Mouse (Mus musculus) midbrain, embryonic 16.5 days (tissue): Measurements from ENCODE around the gene Clhc1. TPM values are rescaled to one million over a fixed set of nuclear protein-coding genes. Genes with fewer than 3 reads are reported as not detected.

Source experiments
- ATAC-seq: fragments of 200-750 bp; cut with Nextera tagmentation; 2 replicates; pipeline ENCODE4 v1.8.0; 2017; ENCODE audit warnings: moderate TSS enrichment
- H3K27ac ChIP-seq: fragments of 300-500 bp; sonication (generic); 2 replicates; pipeline ENCODE4 v1.5.1; 2014; ENCODE audit warnings: mild to moderate bottlenecking, low read length, mixed read lengths
- H3K27me3 ChIP-seq: fragments of 300-500 bp; sonication (generic); 2 replicates; pipeline ENCODE4 v1.6.1; 2014; ENCODE audit warnings: low read depth, low read length, mixed read lengths; ENCODE audit not compliant: control insufficient read depth, insufficient read depth
- H3K36me3 ChIP-seq: fragments of 300-500 bp; sonication (generic); 2 replicates; pipeline ENCODE4 v1.6.1; 2014; ENCODE audit warnings: mild to moderate bottlenecking, low read length, moderate library complexity, mixed read lengths; ENCODE audit not compliant: control insufficient read depth, insufficient read depth
- H3K4me1 ChIP-seq: fragments of 300-500 bp; sonication (generic); 2 replicates; pipeline ENCODE4 v1.6.1; 2014; ENCODE audit warnings: mild to moderate bottlenecking, low read length, mixed read lengths; ENCODE audit not compliant: control insufficient read depth, insufficient read depth
- H3K4me2 ChIP-seq: fragments of 300-500 bp; sonication (generic); 2 replicates; pipeline ENCODE4 v1.6.1; 2014; ENCODE audit warnings: mild to moderate bottlenecking, low read length, mixed read lengths
- H3K4me3 ChIP-seq: fragments of 300-500 bp; sonication (generic); 2 replicates; pipeline ENCODE4 v1.5.1; 2014; ENCODE audit warnings: low read depth, mild to moderate bottlenecking, low read length, moderate library complexity, mixed read lengths
- H3K9ac ChIP-seq: fragments of 300-500 bp; sonication (generic); 2 replicates; pipeline ENCODE4 v1.6.1; 2014; ENCODE audit warnings: low read depth, low read length, mixed read lengths
- H3K9me3 ChIP-seq: fragments of 300-500 bp; sonication (generic); replicated peaks from 2 replicates; pipeline ENCODE4 v1.6.1; 2014; ENCODE audit warnings: mild to moderate bottlenecking, low read length, mixed read lengths; ENCODE audit not compliant: control insufficient read depth, poor library complexity, severe bottlenecking
- WGBS: fragments of 180-500 bp; shearing (Covaris S2); extraction: QIAGEN DNeasy Blood & Tissue Kit; methylation state at CpG from one replicate; pipeline ENCODE4 v1.1.7; 2014; 5-methylcytosine and 5-hydroxymethylcytosine counted together
- polyA plus RNA-seq: library from polyadenylated mRNA; unstranded; fragments of >200 nt; fragmentation: Nextera tagmentation; extraction: Ambion mirVana; gene quantifications from 2 replicates; pipeline ENCODE4 v1.2.1, GENCODE M21; 2015

The Clhc1 gene
- polyA plus RNA-seq, 1 experiment from 2014 or later = 0.14 TPM

DNA sequence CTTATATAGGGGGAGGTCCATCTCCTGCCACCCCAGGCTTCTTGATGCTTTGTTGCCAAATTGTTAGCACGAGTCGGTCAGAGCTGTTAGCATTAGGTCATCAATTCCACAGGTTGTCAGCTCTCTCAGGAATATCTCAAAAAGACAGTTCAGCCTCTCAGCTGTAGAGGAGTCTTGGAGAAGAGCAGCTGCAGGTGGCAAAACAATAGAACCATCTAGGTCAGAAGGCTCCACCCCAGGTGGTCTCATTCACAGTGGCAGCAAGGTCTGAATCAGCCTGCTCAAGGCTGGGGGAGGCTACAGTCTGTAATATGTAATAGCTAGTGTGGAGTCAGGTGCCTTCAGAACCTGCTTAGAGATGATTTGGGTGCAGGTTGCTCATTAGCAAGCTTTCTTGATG, 55.8 kb downstream of the Clhc1 start:
- no peak for ATAC-seq
- no peak overlapping the region for H3K4me3 ChIP-seq
- no peaks in the 10 kb centered on the region for H3K4me1 ChIP-seq
- no peaks in the 10 kb centered on the region for H3K36me3 ChIP-seq
- no peaks in the 10 kb centered on the region; the same call in 1 of the 2 replicates for H3K9me3 ChIP-seq
- 55% methylated on average over 2 of the region's 2 CpGs for WGBS
- no peak overlapping the region for H3K9ac ChIP-seq
- no peak overlapping the region for H3K27ac ChIP-seq
- H3K27me3 ChIP-seq = no peaks in the 10 kb centered on the region
- H3K4me2 ChIP-seq = no peak overlapping the region

DNA sequence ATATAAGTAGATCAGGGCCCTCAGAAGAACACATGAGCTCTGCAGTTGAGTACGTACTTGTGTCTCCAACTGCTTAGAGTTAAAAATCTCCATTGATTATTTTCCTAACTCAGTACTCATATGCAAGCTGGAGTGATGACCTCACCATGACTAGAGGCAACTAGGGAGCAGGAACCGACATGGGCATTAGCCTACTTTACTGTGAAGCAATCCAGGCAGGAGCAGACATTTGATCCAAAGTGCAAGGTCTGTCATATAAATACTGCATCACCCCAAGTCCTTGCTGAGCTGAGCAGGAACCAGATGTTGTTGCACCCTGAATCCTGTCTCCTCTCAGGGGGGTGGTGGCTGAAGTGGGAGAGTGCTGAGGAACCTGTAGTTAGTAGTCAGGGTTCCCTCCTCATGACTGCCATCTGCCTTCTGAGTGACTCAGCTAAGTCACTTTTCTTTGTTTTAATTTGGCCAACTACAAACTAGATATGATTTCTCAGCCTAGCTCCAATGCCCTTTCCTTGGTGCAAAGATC, 59.8 kb downstream of the Clhc1 start:
- Histone ChIP-seq H3K27ac (no peak overlapping the region), H3K36me3 (no peaks in the 10 kb centered on the region), H3K9ac (no peak overlapping the region), H3K4me3 (no peak overlapping the region), H3K27me3 (no peaks in the 10 kb centered on the region), H3K4me2 (no peak overlapping the region), H3K9me3 (no peaks in the 10 kb centered on the region; the same call in 1 of the 2 replicates), H3K4me1 (no peaks in the 10 kb centered on the region)
- WGBS = 88% methylated on average over 2 of the region's 2 CpGs
- no peak for ATAC-seq

DNA sequence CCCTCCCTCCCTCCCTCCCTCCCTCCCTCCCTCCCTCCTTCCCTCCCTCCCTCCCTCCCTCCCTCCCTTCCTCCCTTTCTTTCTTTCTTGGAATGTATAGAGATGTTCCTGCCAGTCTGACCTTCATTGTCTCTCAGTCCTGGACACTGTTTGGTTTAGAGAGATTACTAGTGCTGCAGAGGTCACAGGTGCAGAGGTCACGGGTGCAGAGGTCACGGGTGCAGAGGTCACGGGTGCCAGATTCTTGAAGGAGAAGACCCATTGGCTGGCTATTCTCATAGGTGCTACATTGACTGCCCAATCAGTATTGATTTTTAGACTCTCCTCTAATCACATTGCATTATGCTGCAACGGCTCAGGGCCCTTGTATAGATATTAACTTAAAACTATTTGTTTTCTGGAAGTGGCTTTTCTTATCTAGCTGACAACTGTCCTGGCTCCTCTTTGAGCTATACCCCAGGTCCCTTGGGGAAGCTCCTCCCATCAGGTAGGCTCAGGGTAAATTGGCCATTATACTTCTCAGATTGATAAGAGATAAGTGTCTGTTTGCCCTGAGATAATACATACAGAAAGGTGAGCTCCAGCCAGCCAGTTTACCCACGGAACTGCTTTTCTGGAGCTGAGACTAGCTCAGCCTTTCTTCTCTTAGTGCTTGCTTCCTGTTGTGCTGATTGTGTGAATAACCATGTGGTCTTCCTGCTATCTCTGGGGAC, 62.2 kb downstream of the Clhc1 start:
- 82% methylated on average over 5 of the region's 5 CpGs for WGBS
- no peak overlapping the region for H3K9ac ChIP-seq
- no peaks in the 10 kb centered on the region; the same call in 1 of the 2 replicates for H3K9me3 ChIP-seq
- ATAC-seq = no peak
- no peaks in the 10 kb centered on the region for H3K27me3 ChIP-seq
- no peaks in the 10 kb centered on the region for H3K36me3 ChIP-seq
- no peak overlapping the region for H3K27ac ChIP-seq
- H3K4me1 ChIP-seq = no peaks in the 10 kb centered on the region
- no peak overlapping the region for H3K4me2 ChIP-seq
- H3K4me3 ChIP-seq = no peak overlapping the region

DNA sequence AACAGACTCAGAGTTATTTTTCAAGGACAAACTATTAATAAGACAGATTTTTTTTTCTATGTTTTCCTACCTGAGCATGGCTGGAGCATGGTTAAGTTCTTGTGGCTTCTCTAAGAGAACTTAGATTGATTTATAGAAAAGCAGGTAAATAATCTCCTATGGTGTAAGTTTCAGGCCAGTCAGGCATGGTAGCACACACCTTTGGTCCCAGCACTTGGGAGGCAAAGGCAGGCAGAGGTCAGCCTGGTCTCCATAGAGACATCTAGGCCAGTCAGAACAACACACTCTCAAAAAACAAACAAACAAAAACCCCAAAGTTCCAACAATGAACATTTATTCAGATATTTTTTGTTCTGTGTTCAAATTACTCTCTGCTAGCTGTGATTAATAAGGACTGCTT, 64.3 kb downstream of the Clhc1 start:
- H3K27me3 ChIP-seq = no peaks in the 10 kb centered on the region
- no peaks in the 10 kb centered on the region for H3K36me3 ChIP-seq
- H3K9me3 ChIP-seq = no peaks in the 10 kb centered on the region; the same call in 1 of the 2 replicates
- no peak for ATAC-seq
- H3K9ac ChIP-seq = no peak overlapping the region
- H3K4me3 ChIP-seq = no peak overlapping the region
- H3K4me1 ChIP-seq = no peaks in the 10 kb centered on the region
- no peak overlapping the region for H3K4me2 ChIP-seq
- H3K27ac ChIP-seq = no peak overlapping the region

DNA sequence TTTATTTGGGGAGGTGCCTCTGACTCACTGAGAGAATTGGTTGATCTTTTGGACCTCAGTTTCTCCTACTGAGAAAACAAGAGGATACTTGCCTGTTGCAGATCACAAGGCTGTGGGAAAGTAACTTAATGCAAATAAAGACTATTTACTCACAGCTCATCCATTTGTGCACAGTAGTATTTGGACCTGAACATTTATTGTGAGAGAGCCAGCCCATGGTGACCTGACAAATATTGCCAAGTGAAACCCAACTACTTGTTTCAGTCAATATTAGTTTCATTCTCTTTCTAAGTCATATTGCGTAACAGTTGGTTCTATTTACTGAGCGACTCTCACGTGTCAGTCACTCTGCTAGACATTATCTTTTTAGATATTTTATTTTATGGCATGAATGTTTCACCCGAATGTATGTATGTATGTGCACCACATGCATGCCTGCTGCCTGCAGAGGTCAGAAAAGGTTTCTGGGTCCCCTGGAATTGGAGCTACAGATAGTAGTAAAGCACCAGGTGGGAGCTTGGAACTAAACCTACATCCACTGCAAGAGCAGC, 65.5 kb downstream of the Clhc1 start:
- WGBS = 96% methylated on average over 4 of the region's 4 CpGs
- H3K27ac ChIP-seq = no peak overlapping the region
- no peaks in the 10 kb centered on the region for H3K9me3 ChIP-seq
- no peak overlapping the region for H3K4me3 ChIP-seq
- no peaks in the 10 kb centered on the region for H3K27me3 ChIP-seq
- no peaks in the 10 kb centered on the region for H3K4me1 ChIP-seq
- H3K36me3 ChIP-seq = no peaks in the 10 kb centered on the region
- no peak for ATAC-seq
- H3K4me2 ChIP-seq = no peak overlapping the region
- no peak overlapping the region for H3K9ac ChIP-seq

DNA sequence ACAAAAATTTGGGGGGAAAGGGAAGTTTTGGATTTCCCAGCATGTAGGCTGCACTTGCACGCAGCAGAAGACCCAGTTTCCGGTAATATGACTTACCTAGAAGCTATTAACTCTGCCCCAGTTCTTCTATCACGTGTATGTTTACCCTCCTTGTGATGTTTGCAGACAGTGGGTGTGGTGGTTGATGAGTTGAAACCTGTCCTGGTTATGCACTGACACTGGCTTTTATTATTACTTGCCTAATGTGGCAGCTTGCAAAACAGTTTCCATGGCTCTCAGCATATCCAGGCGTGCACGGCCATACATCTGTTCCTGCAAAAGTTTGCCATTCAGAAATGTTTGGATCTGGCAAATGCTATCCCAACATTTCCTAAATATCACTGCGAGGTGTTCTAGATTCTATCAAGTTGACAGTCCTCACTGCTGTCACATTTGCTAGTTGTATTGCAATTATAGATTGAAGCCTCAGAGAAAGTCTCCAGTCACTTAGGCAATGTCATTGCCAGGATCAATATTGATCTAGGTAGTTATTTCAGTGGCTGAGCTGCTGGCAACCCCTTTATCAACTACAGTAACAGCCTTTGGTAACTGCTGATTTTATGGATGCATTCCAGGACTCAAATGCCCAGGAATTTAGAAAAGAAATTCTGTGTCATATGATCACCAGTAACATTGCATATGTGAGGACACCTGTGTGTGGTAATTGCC, 66.6 kb downstream of the Clhc1 start:
- Histone ChIP-seq H3K4me3 (no peak overlapping the region), H3K9me3 (no peaks in the 10 kb centered on the region), H3K4me1 (no peaks in the 10 kb centered on the region), H3K27me3 (no peaks in the 10 kb centered on the region), H3K36me3 (no peaks in the 10 kb centered on the region), H3K4me2 (no peak overlapping the region), H3K9ac (no peak overlapping the region), H3K27ac (no peak overlapping the region)
- 84% methylated on average over 6 of the region's 6 CpGs for WGBS
- ATAC-seq = no peak

DNA sequence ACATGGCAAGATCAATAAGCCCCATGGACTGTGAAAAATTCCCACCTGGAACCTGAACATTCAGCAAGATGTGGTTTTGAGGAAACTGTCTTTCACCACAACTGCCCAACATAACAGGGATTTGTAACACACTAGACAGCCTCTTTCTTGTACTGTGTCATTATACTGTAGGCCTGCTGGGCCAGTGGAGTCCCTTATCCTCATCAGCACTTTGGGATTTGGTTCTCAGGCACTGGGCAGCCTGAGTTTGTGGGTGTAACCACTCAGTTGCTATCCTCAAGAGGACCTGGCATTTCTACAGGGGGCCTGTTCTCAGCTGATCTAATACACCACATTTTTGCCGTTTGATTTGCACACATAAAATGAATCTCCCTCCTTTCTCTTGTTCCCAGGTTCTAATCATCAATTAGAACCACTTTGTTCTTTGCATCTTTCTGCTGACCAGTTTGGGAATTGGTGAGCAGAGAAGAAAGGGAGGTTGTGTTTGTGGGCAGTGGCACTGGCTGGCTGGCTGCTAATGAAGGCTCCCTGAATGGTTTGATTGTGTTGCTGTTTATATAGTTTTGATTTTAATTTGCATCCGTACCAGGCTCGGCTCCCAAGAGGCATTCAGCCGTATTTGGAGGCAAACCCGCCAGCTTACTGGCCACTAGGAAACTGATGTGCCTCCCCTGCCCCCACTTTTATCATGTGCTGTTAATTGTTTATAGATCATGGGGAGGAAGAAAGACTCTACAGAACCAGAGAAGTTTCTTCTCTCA, 74.5 kb downstream of the Clhc1 start:
- no peak overlapping the region for H3K27ac ChIP-seq
- 66% methylated on average over 5 of the region's 5 CpGs for WGBS
- H3K36me3 ChIP-seq = no peaks in the 10 kb centered on the region
- H3K9ac ChIP-seq = no peak overlapping the region
- H3K4me2 ChIP-seq = no peak overlapping the region
- no peak overlapping the region for H3K4me3 ChIP-seq
- no peaks in the 10 kb centered on the region for H3K4me1 ChIP-seq
- ATAC-seq = no peak
- no peaks in the 10 kb centered on the region for H3K9me3 ChIP-seq
- H3K27me3 ChIP-seq = no peaks in the 10 kb centered on the region

DNA sequence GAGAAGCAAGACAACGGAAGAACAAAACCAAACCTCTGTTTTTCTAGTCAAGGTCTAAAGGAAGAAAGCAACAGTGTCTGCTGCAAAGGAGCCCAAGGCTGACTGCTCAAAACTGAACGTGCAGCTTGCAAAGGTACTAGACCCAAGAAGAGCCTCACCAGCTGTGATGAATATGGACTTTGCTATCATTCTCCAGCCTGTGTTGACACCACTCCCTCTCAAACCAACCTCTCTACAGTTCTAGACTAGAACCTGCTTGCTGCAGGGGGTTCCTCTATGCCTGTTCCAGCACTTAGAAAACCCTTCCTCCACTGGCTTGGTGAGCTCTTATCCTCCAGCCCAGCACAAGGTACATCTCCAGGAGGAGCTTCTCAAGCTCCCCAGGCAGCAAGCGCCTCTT, 75.6 kb downstream of the Clhc1 start:
- Histone ChIP-seq H3K27me3 (no peaks in the 10 kb centered on the region), H3K27ac (no peak overlapping the region), H3K4me3 (no peak overlapping the region), H3K4me2 (no peak overlapping the region), H3K4me1 (no peaks in the 10 kb centered on the region), H3K36me3 (no peaks in the 10 kb centered on the region), H3K9me3 (no peaks in the 10 kb centered on the region), H3K9ac (no peak overlapping the region)
- ATAC-seq = no peak
- 87% methylated on average over 3 of the region's 3 CpGs for WGBS
